Mouse (Mus musculus): ENCODE data around the gene Fam71f2.

GRCm38 (mm10) chr6:29287481-29287880 lies 8.1 kb downstream of the Fam71f2 start:
- TF ChIP-seq POLR2A (IDR thresholded peaks at IDR 0.05; ENCODE audit: insufficient read length, low read depth) (no peak), TCF3 (IDR thresholded peaks at IDR 0.05; ENCODE audit: insufficient read length, low read depth) (no peak), SRF (IDR thresholded peaks at IDR 0.05; ENCODE audit: control insufficient read depth, insufficient read length, low read depth) (no peak), REST (IDR thresholded peaks at IDR 0.05; ENCODE audit: insufficient read depth, insufficient read length) (no peak), TCF12 (IDR thresholded peaks at IDR 0.05; ENCODE audit: insufficient read depth, poor library complexity, severe bottlenecking) (no peak), E2F4 (IDR thresholded peaks at IDR 0.05; ENCODE audit: insufficient read depth) (no peak), MAX (IDR thresholded peaks at IDR 0.05; ENCODE audit: low read depth) (no peak), CEBPB (IDR thresholded peaks at IDR 0.05; ENCODE audit: insufficient read depth, poor library complexity, severe bottlenecking) (no peak), USF1 (IDR thresholded peaks at IDR 0.05; ENCODE audit: low read depth) (no peak), POLR2AphosphoS2 (IDR thresholded peaks at IDR 0.05; ENCODE audit: insufficient read length, low read depth) (no peak), MYOG (IDR thresholded peaks at IDR 0.05; ENCODE audit: control insufficient read depth in 1 of 3, insufficient read depth in 1 of 3, insufficient read length in 2 of 3, low read depth in 2 of 3) (no peak)

Measured in myocyte (in vitro differentiated cells).